In genomic region chr9:62526451-62526850, GRCm38 (mm10) we compare ENCODE assay signal across 10 mouse cellular contexts. TPM values are rescaled to one million over a fixed set of nuclear protein-coding genes. Genes with fewer than 3 reads are reported as not detected.
A peak's percentile ranks its signal among the peaks of the same experiment; 100 is the strongest.
DNase-seq lines count a peak whose midpoint lies in the region; ATAC-seq and TF ChIP-seq lines count a peak whose summit lies in the region.
"Had no signal": no experiment of that assay in that cellular context is flagged by ENCODE, and none has a peak within 500 bp of the region (broad histone marks: within the 10 kb centered on the region; RNA-seq: fewer than 3 reads in every experiment).

No protein-coding gene starts in this region.

- no peak for TF ChIP-seq POLR2A in olfactory bulb, adult 2 months (IDR thresholded peaks at IDR 0.05; ENCODE audit: insufficient read depth, low read depth, low read length)

- H3K36me3 ChIP-seq in kidney, postnatal 0 days (ENCODE audit: insufficient read depth, low read length), result no peaks in the 10 kb centered on the region
- H3K36me3 ChIP-seq in forebrain, embryonic 13.5 days (ENCODE audit: poor library complexity, severe bottlenecking), result peaks cover 8% of the 10 kb centered on the region; the same call in 1 of the 2 replicates
- H3K36me3 ChIP-seq: liver, embryonic 15.5 days had no signal

- no peaks in the 10 kb centered on the region for H3K27me3 ChIP-seq in kidney, postnatal 0 days (ENCODE audit: insufficient read depth, low read length)
- no peaks in the 10 kb centered on the region for H3K27me3 ChIP-seq in forebrain, embryonic 13.5 days
- H3K27me3 ChIP-seq: Patski had no signal

- TF ChIP-seq CTCF in kidney, postnatal 0 days (IDR thresholded peaks at IDR 0.05; ENCODE audit: low read depth), result no peak
- TF ChIP-seq CTCF in olfactory bulb, adult 2 months (IDR thresholded peaks at IDR 0.05; ENCODE audit: insufficient read depth, low read depth, low read length), result no peak

- H3K4me1 ChIP-seq in kidney, postnatal 0 days (replicated peaks; ENCODE audit: insufficient read depth, low read length), result peaks cover 26% of the 10 kb centered on the region
- H3K4me1 ChIP-seq in forebrain, embryonic 13.5 days, result peaks cover 95% of the 10 kb centered on the region
- H3K4me1 ChIP-seq in olfactory bulb, adult 2 months (ENCODE audit: control insufficient read depth, insufficient read depth, low read length), result peaks cover 74% of the 10 kb centered on the region

- no peak for ATAC-seq in kidney, postnatal 0 days (replicated peaks; ENCODE audit: low FRiP score, low read depth)
- ATAC-seq in cerebellum, adult (ENCODE audit: insufficient number of reproducible peaks, low FRiP score, low TSS enrichment), result 0 out of 2 replicates have a peak, but pooled peaks have one; percentile 41
- peak; percentile 73 for ATAC-seq in forebrain, embryonic 13.5 days
- ATAC-seq: Patski had no signal

- 0 out of 2 replicates have a peak overlapping the region, but pooled peaks have one; percentile 13 for H3K27ac ChIP-seq in kidney, postnatal 0 days
- H3K27ac ChIP-seq in forebrain, embryonic 13.5 days, result peak overlapping the region; percentile 44
- peak overlapping the region; percentile 59 for H3K27ac ChIP-seq in olfactory bulb, adult 2 months (ENCODE audit: insufficient read depth, low read depth, low read length)
- H3K27ac ChIP-seq: liver, embryonic 15.5 days had no signal

- no peak for DNase-seq in kidney, postnatal 0 days (ENCODE audit: low spot score)
- DNase-seq in kidney, adult 11 months, result no peak
- peak; percentile 82 for DNase-seq in layer of hippocampus, adult 9-11 months
- no peak for DNase-seq in B cell, adult 2 months
- no peak for DNase-seq in thymus, postnatal 4 days

- no peak overlapping the region for H3K4me2 ChIP-seq in kidney, postnatal 0 days (ENCODE audit: low read length)
- 0 out of 2 replicates have a peak overlapping the region, but pooled peaks have one; percentile 3 for H3K4me2 ChIP-seq in forebrain, embryonic 13.5 days
- H3K4me2 ChIP-seq: liver, embryonic 15.5 days had no signal

- H3K4me3 ChIP-seq in kidney, postnatal 0 days (replicated peaks; ENCODE audit: low read depth, low read length), result no peak overlapping the region
- no peak overlapping the region for H3K4me3 ChIP-seq in forebrain, embryonic 13.5 days
- no peak overlapping the region for H3K4me3 ChIP-seq in olfactory bulb, adult 2 months (ENCODE audit: insufficient read depth, low read depth, low read length)
- H3K4me3 ChIP-seq: liver, embryonic 15.5 days had no signal

- H3K9ac ChIP-seq in kidney, postnatal 0 days (ENCODE audit: low read depth, low read length), result no peak overlapping the region
- H3K9ac ChIP-seq in forebrain, embryonic 13.5 days, result no peak overlapping the region
- H3K9ac ChIP-seq: liver, embryonic 15.5 days had no signal

- H3K9me3 ChIP-seq in kidney, postnatal 0 days (replicated peaks; ENCODE audit: low read length), result no peaks in the 10 kb centered on the region
- no peaks in the 10 kb centered on the region for H3K9me3 ChIP-seq in forebrain, embryonic 13.5 days (replicated peaks)
- H3K9me3 ChIP-seq: liver, embryonic 15.5 days had no signal

- 8% methylated on average over 3 of the region's 3 CpGs for WGBS in kidney, postnatal 0 days
- 12% methylated on average over 3 of the region's 3 CpGs for WGBS in forebrain, embryonic 13.5 days
- 26% methylated on average over 3 of the region's 3 CpGs for WGBS in olfactory bulb, adult 2 months

RNA-seq across cellular contexts. Expression of gene Coro2b, which starts 10.4 kb away (rescaled TPM):
- 11.0 and 12.0 TPM in 2 replicates for polyA plus RNA-seq in kidney, postnatal 0 days (2015; fragmentation: Nextera tagmentation; extraction: Ambion mirVana)
- 35.5 and 37.0 TPM in 2 replicates for polyA plus RNA-seq in forebrain, embryonic 13.5 days (2015; fragmentation: Nextera tagmentation; extraction: Ambion mirVana)
- polyA plus RNA-seq in olfactory bulb, adult 2 months (2012; ENCODE audit: insufficient read depth, insufficient read length, low replicate concordance, missing spikeins), result not detected in 2 replicates
